Mouse (Mus musculus): ENCODE results near the gene Acbd4.

DNA sequence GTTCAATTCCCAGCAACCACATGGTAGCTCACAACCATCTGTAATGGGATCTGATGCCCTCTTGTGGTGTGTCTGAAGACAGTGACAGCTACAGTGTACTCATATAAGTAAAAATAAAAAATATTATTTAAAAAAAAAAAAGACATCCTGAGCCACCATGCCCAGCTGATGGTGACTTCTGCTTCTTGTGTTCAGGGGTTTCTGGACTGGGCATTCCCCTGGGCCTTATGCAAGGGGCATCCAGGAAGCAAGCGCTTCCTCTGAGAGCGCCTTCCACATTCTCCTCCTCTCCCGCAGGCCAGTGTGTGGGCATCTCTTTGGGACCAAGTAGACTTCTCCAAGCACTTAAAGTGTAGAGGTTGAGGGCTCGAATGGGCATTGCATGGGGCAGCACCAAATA is 44.9 kb downstream of the Acbd4 start:
- no peak for TF ChIP-seq CTCF (IDR thresholded peaks at IDR 0.05; ENCODE audit: low read depth)
- TF ChIP-seq EP300 (IDR thresholded peaks at IDR 0.05; ENCODE audit: low read depth) = no peak
